Mouse (Mus musculus) heart, embryonic 16.5 days (tissue): ENCODE results near the gene Ajap1. TPM values are rescaled to one million over a fixed set of nuclear protein-coding genes. Genes with fewer than 3 reads are reported as not detected.

Experiments used
- ATAC-seq: fragments of 200-750 bp; cut with Nextera tagmentation; replicated peaks from 2 replicates; pipeline ENCODE4 v1.8.0; 2017; ENCODE audit warnings: moderate number of reproducible peaks; ENCODE audit not compliant: insufficient read depth, low FRiP score; ENCODE audit errors: extremely low read depth
- H3K27ac ChIP-seq: fragments of 300-500 bp; sonication (generic); 2 replicates; pipeline ENCODE4 v1.5.1; 2014; ENCODE audit warnings: mild to moderate bottlenecking, low read length, control low read depth, moderate library complexity
- H3K27me3 ChIP-seq: fragments of 300-500 bp; sonication (generic); 2 replicates; pipeline ENCODE4 v1.6.1; 2014; ENCODE audit warnings: low read length, mixed read lengths; ENCODE audit not compliant: control insufficient read depth, insufficient read depth
- H3K36me3 ChIP-seq: fragments of 300-500 bp; sonication (generic); 2 replicates; pipeline ENCODE4 v1.6.1; 2014; ENCODE audit not compliant: control insufficient read depth, insufficient read depth
- H3K4me1 ChIP-seq: fragments of 300-500 bp; sonication (generic); 2 replicates; pipeline ENCODE4 v1.6.1; 2014; ENCODE audit warnings: low read length, mixed read lengths; ENCODE audit not compliant: control insufficient read depth, insufficient read depth
- H3K4me2 ChIP-seq: fragments of 300-500 bp; sonication (generic); 2 replicates; pipeline ENCODE4 v1.6.1; 2014; ENCODE audit warnings: low read depth, mild to moderate bottlenecking, control low read depth, low read length
- H3K4me3 ChIP-seq: fragments of 300-500 bp; sonication (generic); 2 replicates; pipeline ENCODE4 v1.5.1; 2014; ENCODE audit warnings: mild to moderate bottlenecking, control low read depth, low read length
- H3K9ac ChIP-seq: fragments of 300-500 bp; sonication (generic); 2 replicates; pipeline ENCODE4 v1.6.1; 2014; ENCODE audit warnings: low read length, control low read depth
- H3K9me3 ChIP-seq: fragments of 300-500 bp; sonication (generic); replicated peaks from 2 replicates; pipeline ENCODE4 v1.6.1; 2016; ENCODE audit warnings: low read length; ENCODE audit not compliant: control insufficient read depth
- WGBS: fragments of 180-500 bp; shearing (Covaris S2); extraction: QIAGEN DNeasy Blood & Tissue Kit; methylation state at CpG from one replicate; pipeline ENCODE4 v1.1.7; 2014; 5-methylcytosine and 5-hydroxymethylcytosine counted together
- polyA plus RNA-seq: library from polyadenylated mRNA; unstranded; fragments of >200 nt; fragmentation: Nextera tagmentation; extraction: Ambion mirVana; gene quantifications from 2 replicates; pipeline ENCODE4 v1.2.1, GENCODE M21; 2015

The Ajap1 gene
- polyA plus RNA-seq, result 0.08 and 0.35 TPM in 2 replicates

- Histone ChIP-seq H3K4me1 (peaks cover 7% of the 10 kb centered on the region; the same call in 1 of the 2 replicates), H3K9ac (no peak within 1 kb of the TSS; the same call in 1 of the 2 replicates), H3K27me3 (peaks cover 78% of the 10 kb centered on the region), H3K4me2 (peak within 1 kb of the TSS; percentile 63), H3K9me3 (no peaks in the 10 kb centered on the region), H3K27ac (no peak within 1 kb of the TSS), H3K4me3 (peak within 1 kb of the TSS; percentile 40), H3K36me3 (no peaks in the 10 kb centered on the region)
- WGBS, result under 1% methylated on average over 70 of the region's 114 CpGs
- no peak for ATAC-seq
Measured at GRCm38 (mm10) chr4:153482459-153483338, at the start of gene Ajap1. Ajap1 (minus strand) TSS chr4:153482811.

GRCm38 (mm10) chr4:153530536-153530935 lies 47.9 kb upstream of the Ajap1 start:
- H3K27me3 ChIP-seq, result no peaks in the 10 kb centered on the region
- H3K4me3 ChIP-seq, result no peak overlapping the region
- H3K4me2 ChIP-seq, result no peak overlapping the region
- ATAC-seq, result no peak
- no peak overlapping the region for H3K27ac ChIP-seq
- H3K36me3 ChIP-seq, result no peaks in the 10 kb centered on the region
- H3K4me1 ChIP-seq, result peaks cover 9% of the 10 kb centered on the region; the same call in 1 of the 2 replicates
- H3K9ac ChIP-seq, result no peak overlapping the region
- no peaks in the 10 kb centered on the region for H3K9me3 ChIP-seq
- 72% methylated on average over 14 of the region's 14 CpGs for WGBS

GRCm38 (mm10) chr4:153521601-153522000 lies 39.0 kb upstream of the Ajap1 start:
- Histone ChIP-seq H3K27ac (no peak overlapping the region), H3K4me2 (no peak overlapping the region), H3K9ac (no peak overlapping the region), H3K27me3 (no peaks in the 10 kb centered on the region), H3K4me1 (no peaks in the 10 kb centered on the region), H3K36me3 (no peaks in the 10 kb centered on the region), H3K4me3 (no peak overlapping the region), H3K9me3 (peaks cover 6% of the 10 kb centered on the region; the same call in 1 of the 2 replicates)
- no peak for ATAC-seq
- WGBS, result 85% methylated on average over 1 of the region's 1 CpGs

GRCm38 (mm10) chr4:153519888-153520287 lies 37.3 kb upstream of the Ajap1 start:
- no peak overlapping the region for H3K4me3 ChIP-seq
- 79% methylated on average over 3 of the region's 3 CpGs for WGBS
- ATAC-seq, result no peak

GRCm38 (mm10) chr4:153519289-153519688 lies 36.7 kb upstream of the Ajap1 start:
- WGBS, result 61% methylated on average over 1 of the region's 1 CpGs
- H3K27me3 ChIP-seq, result no peaks in the 10 kb centered on the region
- peaks cover 6% of the 10 kb centered on the region; the same call in 1 of the 2 replicates for H3K9me3 ChIP-seq
- no peak overlapping the region for H3K4me2 ChIP-seq
- H3K27ac ChIP-seq, result no peak overlapping the region
- no peak for ATAC-seq
- no peak overlapping the region for H3K4me3 ChIP-seq
- H3K9ac ChIP-seq, result no peak overlapping the region
- H3K4me1 ChIP-seq, result no peaks in the 10 kb centered on the region
- H3K36me3 ChIP-seq, result no peaks in the 10 kb centered on the region

More at GRCm38 (mm10) chr4:153519888-153520287, 37.3 kb upstream of the Ajap1 start:
- Histone ChIP-seq H3K9ac (no peak overlapping the region), H3K4me1 (no peaks in the 10 kb centered on the region), H3K27me3 (no peaks in the 10 kb centered on the region), H3K9me3 (peaks cover 6% of the 10 kb centered on the region; the same call in 1 of the 2 replicates), H3K4me2 (no peak overlapping the region), H3K27ac (no peak overlapping the region), H3K36me3 (no peaks in the 10 kb centered on the region)

- H3K4me1 ChIP-seq, result no peaks in the 10 kb centered on the region
- no peak for ATAC-seq
- no peak overlapping the region for H3K4me3 ChIP-seq
- no peak overlapping the region for H3K9ac ChIP-seq
- H3K9me3 ChIP-seq, result peaks cover 6% of the 10 kb centered on the region; the same call in 1 of the 2 replicates
- WGBS, result 79% methylated on average over 10 of the region's 10 CpGs
- H3K36me3 ChIP-seq, result no peaks in the 10 kb centered on the region
- H3K27me3 ChIP-seq, result no peaks in the 10 kb centered on the region
- no peak overlapping the region for H3K27ac ChIP-seq
- no peak overlapping the region for H3K4me2 ChIP-seq
Measured at GRCm38 (mm10) chr4:153515786-153516185, 33.2 kb upstream of the Ajap1 start.

GRCm38 (mm10) chr4:153514071-153514470 lies 31.5 kb upstream of the Ajap1 start:
- H3K4me2 ChIP-seq, result no peak overlapping the region
- no peak overlapping the region for H3K9ac ChIP-seq
- no peaks in the 10 kb centered on the region for H3K4me1 ChIP-seq
- WGBS, result 71% methylated on average over 6 of the region's 6 CpGs
- ATAC-seq, result no peak
- H3K27ac ChIP-seq, result no peak overlapping the region
- no peaks in the 10 kb centered on the region for H3K9me3 ChIP-seq
- no peak overlapping the region for H3K4me3 ChIP-seq
- H3K36me3 ChIP-seq, result no peaks in the 10 kb centered on the region
- H3K27me3 ChIP-seq, result no peaks in the 10 kb centered on the region

- Histone ChIP-seq H3K27me3 (no peaks in the 10 kb centered on the region), H3K9me3 (peaks cover 2% of the 10 kb centered on the region; the same call in 1 of the 2 replicates), H3K4me2 (no peak overlapping the region), H3K4me1 (no peaks in the 10 kb centered on the region), H3K9ac (no peak overlapping the region), H3K4me3 (no peak overlapping the region), H3K36me3 (no peaks in the 10 kb centered on the region), H3K27ac (no peak overlapping the region)
- ATAC-seq, result no peak
- 80% methylated on average over 1 of the region's 1 CpGs for WGBS
Measured at GRCm38 (mm10) chr4:153511530-153511929, 28.9 kb upstream of the Ajap1 start.

GRCm38 (mm10) chr4:153501936-153502335 lies 19.3 kb upstream of the Ajap1 start:
- no peak overlapping the region for H3K4me3 ChIP-seq
- H3K9me3 ChIP-seq, result no peaks in the 10 kb centered on the region
- H3K4me1 ChIP-seq, result no peaks in the 10 kb centered on the region
- 33% methylated on average over 7 of the region's 7 CpGs for WGBS
- no peak overlapping the region for H3K9ac ChIP-seq
- no peaks in the 10 kb centered on the region for H3K27me3 ChIP-seq
- no peak for ATAC-seq
- H3K4me2 ChIP-seq, result no peak overlapping the region
- H3K36me3 ChIP-seq, result no peaks in the 10 kb centered on the region
- H3K27ac ChIP-seq, result no peak overlapping the region
